Mouse (Mus musculus): Measurements from ENCODE around the gene Sphk2. TPM values are rescaled to one million over a fixed set of nuclear protein-coding genes. Genes with fewer than 3 reads are reported as not detected.
A peak's percentile ranks its signal among the peaks of the same experiment; 100 is the strongest.
"Not testable (repeated sequence)": the region's sequence is repeated elsewhere in the genome, so short reads cannot be mapped to it uniquely, and the experiment has no call there.

Gene Sphk2
- polyA plus RNA-seq, 1 experiment from 2014 or later, result 26.5 TPM

- Histone ChIP-seq H3K9ac (no peak overlapping the region; the same call in 1 of the 2 replicates), H3K36me3 (replicated peaks) (no peaks in the 10 kb centered on the region), H3K9me3 (no peaks in the 10 kb centered on the region), H3K27ac (peak overlapping the region; percentile 71), H3K4me3 (replicated peaks) (peak overlapping the region; percentile 21), H3K4me1 (peaks cover 15% of the 10 kb centered on the region), H3K4me2 (peak overlapping the region; percentile 42), H3K27me3 (peaks cover 21% of the 10 kb centered on the region)
- ATAC-seq (ENCODE audit: low FRiP score), result peak; percentile 87
- 29% methylated on average over 14 of the region's 14 CpGs for WGBS
Measured at GRCm38 (mm10) chr7:45682144-45683126, 35.4 kb downstream of the Sphk2 start.

GRCm38 (mm10) chr7:45681046-45681736 lies 36.6 kb downstream of the Sphk2 start:
- 91% methylated on average over 8 of the region's 8 CpGs for WGBS
- H3K36me3 ChIP-seq (replicated peaks), result no peaks in the 10 kb centered on the region

GRCm38 (mm10) chr7:45679966-45680621 lies 37.7 kb downstream of the Sphk2 start:
- H3K9me3 ChIP-seq, result no peaks in the 10 kb centered on the region
- WGBS, result 68% methylated on average over 14 of the region's 14 CpGs

More at GRCm38 (mm10) chr7:45681046-45681736, 36.6 kb downstream of the Sphk2 start:
- Histone ChIP-seq H3K4me1 (peaks cover 13% of the 10 kb centered on the region), H3K4me2 (no peak overlapping the region), H3K9me3 (no peaks in the 10 kb centered on the region), H3K27ac (no peak overlapping the region), H3K4me3 (replicated peaks) (no peak overlapping the region), H3K9ac (no peak overlapping the region), H3K27me3 (peaks cover 20% of the 10 kb centered on the region)
- ATAC-seq (ENCODE audit: low FRiP score), result no peak

DNA sequence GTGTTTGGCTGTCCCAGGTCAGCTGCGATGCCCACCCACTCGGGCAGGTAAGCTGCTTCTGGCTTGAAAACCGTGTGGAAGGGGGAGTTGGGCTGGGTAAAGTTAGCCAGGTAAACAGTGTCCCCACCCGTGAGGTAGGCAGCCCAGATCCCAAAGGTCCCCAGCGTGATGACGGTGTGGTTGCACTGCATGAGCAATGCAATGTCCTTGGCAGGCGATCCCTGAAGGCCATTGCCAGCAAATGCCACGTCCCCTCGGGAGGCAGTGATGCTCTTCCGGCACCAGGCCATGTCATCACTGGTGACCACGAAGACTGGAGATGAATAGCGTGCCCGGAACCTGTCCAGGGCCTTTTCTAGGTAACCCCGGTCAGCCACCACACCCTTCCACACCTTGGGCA lies 39.3 kb downstream of the Sphk2 start:
- H3K4me1 ChIP-seq, result peaks cover 9% of the 10 kb centered on the region
- no peak for ATAC-seq (ENCODE audit: low FRiP score)
- no peaks in the 10 kb centered on the region for H3K9me3 ChIP-seq
- 94% methylated on average over 14 of the region's 14 CpGs for WGBS
- H3K27ac ChIP-seq, result no peak overlapping the region
- H3K36me3 ChIP-seq (replicated peaks), result no peaks in the 10 kb centered on the region
- no peak overlapping the region for H3K9ac ChIP-seq
- H3K27me3 ChIP-seq, result peaks cover 9% of the 10 kb centered on the region; the same call in 1 of the 2 replicates
- H3K4me3 ChIP-seq (replicated peaks), result no peak overlapping the region
- no peak overlapping the region for H3K4me2 ChIP-seq

More at GRCm38 (mm10) chr7:45679966-45680621, 37.7 kb downstream of the Sphk2 start:
- no peak overlapping the region for H3K9ac ChIP-seq
- no peak for ATAC-seq (ENCODE audit: low FRiP score)
- H3K27me3 ChIP-seq, result peaks cover 12% of the 10 kb centered on the region
- H3K4me2 ChIP-seq, result no peak overlapping the region
- no peaks in the 10 kb centered on the region for H3K36me3 ChIP-seq (replicated peaks)
- H3K27ac ChIP-seq, result no peak overlapping the region
- H3K4me3 ChIP-seq (replicated peaks), result no peak overlapping the region
- H3K4me1 ChIP-seq, result peaks cover 9% of the 10 kb centered on the region

DNA sequence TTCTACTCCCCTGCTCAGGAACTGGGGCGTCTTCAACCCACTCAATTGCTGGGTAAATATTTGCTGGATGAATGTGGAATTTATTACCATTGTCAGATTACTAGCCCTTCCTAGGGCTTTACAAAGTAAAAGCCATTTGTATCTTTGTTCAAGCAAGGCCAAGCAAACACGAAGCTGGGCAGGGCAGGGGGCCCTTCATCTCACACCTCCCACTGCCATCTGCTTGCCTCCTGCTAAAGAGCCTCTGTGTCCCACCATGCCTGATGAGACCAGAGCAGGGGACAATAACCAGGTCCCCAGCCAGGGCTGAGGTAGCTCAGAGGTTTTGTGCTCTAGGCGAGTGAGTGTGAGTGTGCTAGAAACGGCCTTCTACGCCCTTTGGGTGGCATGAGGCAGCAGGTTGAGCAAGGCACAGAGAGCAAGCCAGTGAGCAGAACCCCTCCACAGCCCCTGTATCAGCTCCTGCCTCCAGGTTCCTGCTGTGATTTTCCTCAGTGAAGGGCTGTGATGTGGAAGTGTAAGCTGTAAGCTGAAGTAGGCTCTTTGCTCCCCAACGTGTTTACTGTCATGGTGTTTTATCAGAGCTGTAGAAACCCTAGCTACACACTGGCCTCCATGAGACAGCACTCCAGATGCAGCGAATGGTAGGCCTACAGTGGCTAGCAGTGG lies 40.0 kb downstream of the Sphk2 start:
- no peak overlapping the region for H3K4me2 ChIP-seq
- no peak overlapping the region for H3K4me3 ChIP-seq (replicated peaks)
- no peak for ATAC-seq (ENCODE audit: low FRiP score)
- peaks cover 10% of the 10 kb centered on the region; the same call in 1 of the 2 replicates for H3K27me3 ChIP-seq
- peaks cover 5% of the 10 kb centered on the region for H3K4me1 ChIP-seq
- H3K36me3 ChIP-seq (replicated peaks), result no peaks in the 10 kb centered on the region
- no peaks in the 10 kb centered on the region for H3K9me3 ChIP-seq
- no peak overlapping the region for H3K9ac ChIP-seq
- WGBS, result 86% methylated on average over 7 of the region's 7 CpGs
- H3K27ac ChIP-seq, result no peak overlapping the region

DNA sequence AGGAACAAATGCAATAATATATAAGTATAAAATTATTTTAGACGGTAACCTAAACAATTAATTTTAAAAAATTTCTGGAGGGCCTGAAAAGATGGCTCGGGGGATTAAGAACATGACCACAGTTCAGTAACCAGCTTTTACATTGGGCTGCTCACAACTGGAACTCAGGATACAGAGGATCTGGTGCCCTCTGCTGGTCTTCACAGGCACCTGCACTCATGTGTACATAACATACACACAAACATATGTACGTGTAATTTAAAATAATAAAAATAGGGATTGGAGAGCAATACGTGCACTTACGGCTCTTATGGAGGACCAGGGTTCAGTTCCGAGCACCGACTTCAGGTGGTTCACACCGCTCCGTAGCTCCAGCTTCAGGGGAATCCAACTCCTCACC lies 48.9 kb downstream of the Sphk2 start:
- ATAC-seq (ENCODE audit: low FRiP score), result no peak
- H3K4me3 ChIP-seq (replicated peaks), result no peak overlapping the region
- H3K27ac ChIP-seq, result no peak overlapping the region

DNA sequence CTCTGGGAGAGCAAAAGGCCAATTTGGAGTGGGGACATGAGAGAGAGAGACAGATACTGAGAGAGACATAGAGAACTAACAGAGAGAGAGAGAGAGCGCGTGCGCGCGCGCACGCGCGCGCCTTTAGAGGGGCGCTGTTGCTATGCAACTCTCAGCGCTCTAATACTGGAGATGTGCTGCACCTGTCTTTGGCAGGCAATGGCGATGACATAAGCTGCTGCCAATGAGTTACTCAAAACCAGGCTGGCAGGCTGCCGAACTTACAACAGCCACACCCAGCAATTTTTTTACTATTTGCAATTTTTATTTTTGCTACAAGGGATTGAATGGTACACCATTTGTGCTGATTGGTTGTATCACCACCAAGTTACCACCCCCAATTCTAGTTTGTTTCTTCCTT lies 50.0 kb downstream of the Sphk2 start:
- 64% methylated on average over 14 of the region's 14 CpGs for WGBS
- H3K9me3 ChIP-seq, result no peaks in the 10 kb centered on the region
- ATAC-seq (ENCODE audit: low FRiP score), result no peak
- H3K9ac ChIP-seq, result no peak overlapping the region
- no peak overlapping the region for H3K4me2 ChIP-seq
- no peaks in the 10 kb centered on the region for H3K4me1 ChIP-seq
- no peaks in the 10 kb centered on the region for H3K36me3 ChIP-seq (replicated peaks)
- no peak overlapping the region for H3K27ac ChIP-seq
- no peak overlapping the region for H3K4me3 ChIP-seq (replicated peaks)
- H3K27me3 ChIP-seq, result peaks cover 4% of the 10 kb centered on the region; the same call in 1 of the 2 replicates

More for the DNA sequence above, 48.9 kb downstream of the Sphk2 start:
- WGBS, result 97% methylated on average over 9 of the region's 9 CpGs
- H3K4me1 ChIP-seq, result no peaks in the 10 kb centered on the region
- H3K9me3 ChIP-seq, result no peaks in the 10 kb centered on the region
- 0 out of 2 replicates have a peak, but pooled peaks cover 5% of the 10 kb centered on the region for H3K27me3 ChIP-seq
- H3K36me3 ChIP-seq (replicated peaks), result no peaks in the 10 kb centered on the region
- H3K4me2 ChIP-seq, result no peak overlapping the region
- H3K9ac ChIP-seq, result no peak overlapping the region

GRCm38 (mm10) chr7:45666161-45666560 lies 51.6 kb downstream of the Sphk2 start, which contains the start of gene Fut2:
Fut2 (minus strand) TSS chr7:45666394.
- no peaks in the 10 kb centered on the region for H3K4me1 ChIP-seq
- ATAC-seq (ENCODE audit: low FRiP score), result no peak
- H3K9me3 ChIP-seq, result no peaks in the 10 kb centered on the region
- H3K4me3 ChIP-seq (replicated peaks), result no peak within 1 kb of the TSS
- H3K27ac ChIP-seq, result no peak within 1 kb of the TSS
- H3K36me3 ChIP-seq (replicated peaks), result no peaks in the 10 kb centered on the region
- 86% methylated on average over 7 of the region's 7 CpGs for WGBS
- peaks cover 4% of the 10 kb centered on the region; the same call in 1 of the 2 replicates for H3K27me3 ChIP-seq
- no peak within 1 kb of the TSS for H3K4me2 ChIP-seq
- no peak within 1 kb of the TSS for H3K9ac ChIP-seq

GRCm38 (mm10) chr7:45665303-45666138 lies 52.3 kb downstream of the Sphk2 start:
- Histone ChIP-seq H3K4me2 (no peak overlapping the region), H3K36me3 (replicated peaks) (no peaks in the 10 kb centered on the region), H3K27me3 (peaks cover 4% of the 10 kb centered on the region; the same call in 1 of the 2 replicates), H3K9ac (no peak overlapping the region), H3K9me3 (no peaks in the 10 kb centered on the region), H3K4me3 (replicated peaks) (no peak overlapping the region), H3K27ac (no peak overlapping the region), H3K4me1 (no peaks in the 10 kb centered on the region)
- no peak for ATAC-seq (ENCODE audit: low FRiP score)
- 61% methylated on average over 13 of the region's 13 CpGs for WGBS

DNA sequence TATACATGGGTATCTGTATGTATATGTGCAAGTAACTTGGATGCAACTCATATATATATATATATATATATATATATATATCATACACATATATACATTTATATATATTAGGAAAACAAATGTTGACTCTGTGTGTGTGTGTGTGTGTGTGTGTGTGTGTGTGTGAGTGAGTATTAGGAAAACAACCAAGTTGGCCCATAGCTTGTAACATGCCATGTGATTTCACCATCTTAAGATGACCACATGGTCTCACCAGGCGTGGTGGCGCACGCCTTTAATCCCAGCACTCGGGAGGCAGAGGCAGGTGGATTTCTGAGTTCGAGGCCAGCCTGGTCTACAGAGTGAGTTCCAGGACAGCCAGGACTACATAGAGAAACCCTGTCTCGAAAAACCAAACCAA lies 56.1 kb downstream of the Sphk2 start:
- H3K4me1 ChIP-seq; H3K27ac ChIP-seq; H3K9ac ChIP-seq; H3K36me3 ChIP-seq (replicated peaks); H3K9me3 ChIP-seq; ATAC-seq (ENCODE audit: low FRiP score); H3K4me2 ChIP-seq; H3K4me3 ChIP-seq (replicated peaks); H3K27me3 ChIP-seq: not testable (repeated sequence)
- 91% methylated on average over 6 of the region's 6 CpGs for WGBS
